Mouse (Mus musculus) hindbrain, postnatal 0 days (tissue): ENCODE results near the gene Maea. TPM values are rescaled to one million over a fixed set of nuclear protein-coding genes. Genes with fewer than 3 reads are reported as not detected.
"Not testable (repeated sequence)": the region's sequence is repeated elsewhere in the genome, so short reads cannot be mapped to it uniquely, and the experiment has no call there.

Source experiments
- ATAC-seq: fragments of 200-750 bp; cut with Nextera tagmentation; 2 replicates; pipeline ENCODE4 v1.8.0; 2017; ENCODE audit warnings: mild to moderate bottlenecking, moderate TSS enrichment, moderate library complexity
- DNase-seq: peaks from one replicate; pipeline ENCODE4 v3.0.0-alpha.2; 2015; ENCODE audit warnings: low spot score
- H3K27ac ChIP-seq: fragments of 300-500 bp; sonication (generic); 2 replicates; pipeline ENCODE4 v1.5.1; 2014; ENCODE audit warnings: mild to moderate bottlenecking
- H3K27me3 ChIP-seq: fragments of 300-500 bp; sonication (generic); 2 replicates; pipeline ENCODE4 v1.6.1; 2014; ENCODE audit warnings: low read length, mixed read lengths; ENCODE audit not compliant: insufficient read depth
- H3K36me3 ChIP-seq: fragments of 300-500 bp; sonication (generic); 2 replicates; pipeline ENCODE4 v1.6.1; 2014; ENCODE audit warnings: low read length, mixed read lengths; ENCODE audit not compliant: insufficient read depth
- H3K4me1 ChIP-seq: fragments of 300-500 bp; sonication (generic); 2 replicates; pipeline ENCODE4 v1.6.1; 2014; ENCODE audit warnings: antibody characterized with exemption, low read length, mixed read lengths; ENCODE audit not compliant: insufficient read depth
- H3K4me2 ChIP-seq: fragments of 300-500 bp; sonication (generic); 2 replicates; pipeline ENCODE4 v1.6.1; 2014; ENCODE audit warnings: low read depth, mild to moderate bottlenecking, low read length, moderate library complexity, mixed read lengths
- H3K4me3 ChIP-seq: fragments of 300-500 bp; sonication (generic); 2 replicates; pipeline ENCODE4 v1.5.1; 2014; ENCODE audit warnings: low read length
- H3K9ac ChIP-seq: fragments of 300-500 bp; sonication (generic); replicated peaks from 2 replicates; pipeline ENCODE4 v1.6.1; 2014; ENCODE audit warnings: mild to moderate bottlenecking, low read length, moderate library complexity, mixed read lengths
- H3K9me3 ChIP-seq: fragments of 300-500 bp; sonication (generic); 2 replicates; pipeline ENCODE4 v1.6.1; 2016; ENCODE audit warnings: low read length, mixed read lengths
- CTCF ChIP-seq: IDR thresholded peaks from 2 replicates; pipeline ENCODE4 v1.5.1; 2016; ENCODE audit warnings: antibody characterized with exemption, control low read depth, low read depth
- WGBS: fragments of 180-500 bp; shearing (Covaris S2); extraction: QIAGEN DNeasy Blood & Tissue Kit; methylation state at CpG from one replicate; pipeline ENCODE4 v1.1.7; 2014; 5-methylcytosine and 5-hydroxymethylcytosine counted together
- polyA plus RNA-seq: library from polyadenylated mRNA; unstranded; fragments of >200 nt; fragmentation: Nextera tagmentation; extraction: Ambion mirVana; gene quantifications from 2 replicates; pipeline ENCODE4 v1.2.1, GENCODE M21; 2015
- total RNA-seq: library from RNA; depleted of rRNA; stranded (reverse); fragments of >200 nt; gene quantifications from 2 replicates; pipeline ENCODE4 v1.2.3, GENCODE M21; 2014

Gene Maea
- total and polyA plus RNA-seq, 2 experiments from 2014 or later = 127 to 131 TPM

DNA sequence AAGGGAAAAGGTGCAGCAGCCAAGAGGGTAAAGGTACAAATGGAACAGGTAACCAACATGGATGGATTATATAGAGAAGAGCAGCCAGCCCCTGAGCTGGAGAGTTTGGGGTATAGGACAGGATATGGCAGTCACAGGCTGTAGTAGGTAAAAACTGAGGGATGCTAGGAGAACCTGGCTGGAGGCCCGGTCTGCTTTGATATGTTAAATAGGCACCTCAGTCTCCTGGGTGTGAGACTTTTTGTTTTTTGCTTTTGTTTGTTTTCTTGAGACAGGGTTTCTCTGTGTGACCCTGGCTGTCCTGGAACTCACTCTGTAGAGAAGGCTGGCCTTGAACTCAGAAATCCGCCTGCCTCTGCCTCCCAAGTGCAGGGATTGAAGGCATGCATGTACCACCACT, 10.8 kb upstream of the Maea start:
- H3K9me3 ChIP-seq = no peaks in the 10 kb centered on the region
- no peak overlapping the region for H3K4me3 ChIP-seq
- no peaks in the 10 kb centered on the region for H3K4me1 ChIP-seq
- ATAC-seq (no peak), DNase-seq (no peak)
- H3K4me2 ChIP-seq = no peak overlapping the region
- no peak overlapping the region for H3K9ac ChIP-seq
- no peaks in the 10 kb centered on the region for H3K36me3 ChIP-seq
- TF ChIP-seq CTCF = no peak
- no peaks in the 10 kb centered on the region for H3K27me3 ChIP-seq
- WGBS = 44% methylated on average over 2 of the region's 2 CpGs
- no peak overlapping the region for H3K27ac ChIP-seq

DNA sequence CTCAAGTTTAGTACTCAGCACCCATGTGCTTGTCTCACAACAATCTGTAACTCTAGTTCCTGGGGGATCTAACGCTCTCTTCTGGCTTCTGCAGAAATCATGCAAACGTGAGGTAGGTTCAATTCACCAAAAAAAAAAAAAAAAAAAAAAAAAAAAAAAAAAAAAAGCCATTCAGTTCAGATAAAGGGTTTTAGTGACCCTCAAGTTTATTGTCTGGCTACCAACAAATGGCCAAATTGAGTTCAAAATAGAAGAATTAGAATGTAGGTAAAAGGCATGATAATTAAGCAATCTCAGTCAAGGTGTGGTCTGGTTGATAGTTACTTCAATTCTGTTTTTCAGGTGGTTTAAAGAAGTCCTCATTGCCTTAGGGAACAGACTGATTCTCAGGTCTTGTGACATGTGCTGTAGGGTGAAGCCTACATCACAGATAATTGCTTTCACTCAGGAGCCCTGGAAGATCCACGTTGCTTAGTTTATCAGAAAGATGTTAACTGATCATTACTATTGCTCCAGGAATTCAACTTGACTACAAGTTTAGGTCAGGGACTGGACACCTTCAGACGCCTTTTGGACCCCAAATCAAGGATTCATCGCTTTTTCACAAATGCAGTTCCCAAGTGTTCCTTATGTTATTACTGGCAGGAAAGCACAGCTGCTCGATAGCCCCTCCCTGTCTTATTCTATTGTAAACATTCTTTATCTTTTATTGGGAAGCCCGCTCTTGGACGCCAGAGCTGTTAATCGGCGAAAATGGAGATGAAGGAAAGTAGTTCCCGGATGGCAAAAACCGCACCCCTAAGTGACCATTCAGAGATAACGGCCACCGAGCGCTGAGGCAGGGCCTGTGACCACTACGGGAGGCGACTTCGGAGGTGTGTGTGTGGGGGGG, 682 bp upstream of the Maea start:
- Histone ChIP-seq H3K9me3 (no peaks in the 10 kb centered on the region), H3K9ac (peak overlapping the region; percentile 97), H3K4me3 (peak overlapping the region; percentile 100), H3K27me3 (no peaks in the 10 kb centered on the region), H3K4me2 (peak overlapping the region; percentile 59), H3K36me3 (no peaks in the 10 kb centered on the region), H3K27ac (peak overlapping the region; percentile 72), H3K4me1 (peaks cover 11% of the 10 kb centered on the region)
- WGBS = 21% methylated on average over 18 of the region's 18 CpGs
- peak; percentile 3 for DNase-seq
- TF ChIP-seq CTCF = no peak
- ATAC-seq = no peak

DNA sequence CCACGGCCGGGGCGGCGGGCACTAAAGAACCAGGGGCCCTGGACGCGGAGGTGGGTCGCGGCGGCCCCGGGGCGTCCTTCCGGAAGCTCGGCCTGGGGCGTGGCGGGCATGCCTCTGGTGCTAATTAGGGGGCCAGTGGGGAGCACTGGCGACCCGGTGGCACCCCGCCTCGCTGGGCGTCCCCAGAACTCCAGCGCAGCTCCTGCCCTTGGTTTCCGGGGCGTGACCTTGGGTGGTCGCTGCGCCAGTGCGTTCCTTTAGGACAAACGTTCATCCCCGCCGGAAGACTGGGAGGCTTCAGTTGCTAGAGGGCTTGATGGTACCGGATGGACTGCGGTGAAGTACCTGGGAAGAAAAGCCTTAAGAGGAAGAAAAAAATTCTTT, 660 bp downstream of the Maea start:
- Histone ChIP-seq H3K9me3 (no peaks in the 10 kb centered on the region), H3K4me3 (peak overlapping the region; percentile 100), H3K27me3 (no peaks in the 10 kb centered on the region), H3K4me1 (peaks cover 11% of the 10 kb centered on the region), H3K9ac (peak overlapping the region; percentile 97), H3K36me3 (no peaks in the 10 kb centered on the region), H3K27ac (peak overlapping the region; percentile 87), H3K4me2 (peak overlapping the region; percentile 75)
- TF ChIP-seq CTCF = no peak
- WGBS = under 1% methylated on average over 31 of the region's 31 CpGs
- ATAC-seq (peak; percentile 1; the same call in 1 of the 2 replicates), DNase-seq (peak; percentile 30)

DNA sequence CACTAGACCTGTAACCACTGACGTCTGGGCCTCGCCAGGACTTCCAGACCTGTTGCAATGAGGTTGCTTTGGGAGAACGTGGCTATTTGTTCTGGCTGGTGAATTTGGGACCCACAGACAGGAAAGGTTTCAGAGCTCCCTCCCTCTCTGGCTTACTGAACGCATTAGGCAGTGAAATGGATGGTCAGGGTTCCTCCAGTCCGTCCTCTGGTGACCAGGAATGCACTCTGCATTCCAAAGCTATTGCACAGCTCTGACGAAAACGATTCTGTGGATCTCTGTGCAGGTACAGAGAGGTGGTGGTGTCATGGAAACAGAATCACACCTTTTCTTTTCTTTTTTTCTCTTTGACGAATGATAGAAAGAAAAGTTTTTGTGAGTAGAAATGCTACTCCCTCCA, 1.9 kb downstream of the Maea start:
- no peak overlapping the region for H3K9ac ChIP-seq
- H3K9me3 ChIP-seq = no peaks in the 10 kb centered on the region
- peak overlapping the region; percentile 75 for H3K4me2 ChIP-seq
- H3K4me3 ChIP-seq = peak overlapping the region; percentile 100; the same call in 1 of the 2 replicates
- no peak for ATAC-seq
- peaks cover 11% of the 10 kb centered on the region for H3K4me1 ChIP-seq
- H3K27me3 ChIP-seq = no peaks in the 10 kb centered on the region
- TF ChIP-seq CTCF = no peak
- 80% methylated on average over 8 of the region's 8 CpGs for WGBS
- no peak overlapping the region for H3K27ac ChIP-seq
- DNase-seq = no peak
- no peaks in the 10 kb centered on the region for H3K36me3 ChIP-seq

DNA sequence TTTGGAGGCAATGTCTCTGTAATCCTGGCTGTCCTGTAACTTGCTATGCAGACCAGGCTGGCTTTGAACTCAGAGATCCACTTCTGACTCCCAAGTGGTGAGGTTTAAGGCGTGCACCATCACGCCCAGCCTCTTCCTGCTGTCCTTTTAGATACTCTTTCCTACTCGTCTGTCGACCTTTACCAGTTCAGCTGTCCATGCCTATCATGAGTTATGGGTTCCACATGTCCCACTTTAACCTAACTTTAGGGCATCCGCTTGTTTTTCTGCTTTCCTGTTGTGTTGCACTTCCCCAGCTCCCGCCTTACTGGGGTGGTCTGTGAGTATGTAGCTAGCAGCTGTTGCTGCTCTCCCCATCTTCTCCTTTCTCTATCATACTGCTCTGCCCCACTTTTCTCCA, 5.9 kb downstream of the Maea start:
- no peak overlapping the region for H3K9ac ChIP-seq
- H3K4me1 ChIP-seq = peaks cover 10% of the 10 kb centered on the region
- H3K36me3 ChIP-seq = 0 out of 2 replicates have a peak, but pooled peaks cover 4% of the 10 kb centered on the region
- no peak overlapping the region for H3K4me2 ChIP-seq
- H3K27ac ChIP-seq = no peak overlapping the region
- no peaks in the 10 kb centered on the region for H3K9me3 ChIP-seq
- H3K27me3 ChIP-seq = no peaks in the 10 kb centered on the region
- DNase-seq (no peak), ATAC-seq (no peak)
- no peak overlapping the region for H3K4me3 ChIP-seq
- WGBS = 89% methylated on average over 6 of the region's 6 CpGs
- TF ChIP-seq CTCF = no peak

DNA sequence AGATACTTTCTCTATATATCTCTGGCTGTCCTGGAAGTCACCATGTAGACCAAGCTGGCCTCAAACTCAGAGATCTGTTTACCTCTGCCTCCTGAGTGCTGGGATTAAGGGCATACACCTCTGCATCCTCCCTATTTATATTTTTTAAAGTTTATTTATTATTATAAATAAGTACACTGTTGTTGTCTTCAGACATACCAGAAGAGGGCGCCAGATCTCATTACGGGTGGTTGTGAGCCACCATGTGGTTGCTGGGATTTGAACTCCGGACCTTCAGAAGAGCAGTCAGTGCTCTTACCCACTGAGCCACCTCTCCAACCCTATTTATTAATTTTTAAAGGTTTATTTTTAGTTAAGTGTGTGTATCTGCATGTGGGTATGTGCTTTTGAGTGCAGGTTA, 6.9 kb downstream of the Maea start:
- not testable (repeated sequence) for ATAC-seq, H3K9me3 ChIP-seq, H3K27me3 ChIP-seq, H3K4me1 ChIP-seq, H3K9ac ChIP-seq, H3K4me3 ChIP-seq, H3K4me2 ChIP-seq, DNase-seq, H3K27ac ChIP-seq, H3K36me3 ChIP-seq
- WGBS = 71% methylated on average over 3 of the region's 3 CpGs

DNA sequence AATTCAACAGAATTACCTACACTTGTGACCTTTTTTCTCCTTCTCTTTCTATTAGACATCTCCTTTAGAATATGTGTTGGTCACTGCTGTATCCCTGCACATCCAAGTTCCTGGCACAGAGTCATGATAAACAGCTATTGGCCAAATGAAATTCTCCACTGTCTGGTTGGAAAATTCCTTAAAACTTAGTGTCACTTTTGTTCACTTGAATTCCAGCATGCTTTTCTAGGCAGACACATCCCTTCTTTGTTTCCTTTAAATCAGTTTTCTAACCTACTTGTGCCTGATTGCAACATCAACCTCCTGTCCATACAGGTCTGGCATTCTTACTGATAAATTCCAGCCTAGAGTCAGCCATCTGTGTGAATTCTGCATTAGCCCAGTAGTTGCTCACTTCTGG, 7.5 kb downstream of the Maea start:
- no peak for ATAC-seq
- Histone ChIP-seq H3K4me2 (no peak overlapping the region), H3K9ac (no peak overlapping the region), H3K4me1 (no peaks in the 10 kb centered on the region; the same call in 1 of the 2 replicates), H3K27ac (peak overlapping the region; percentile 16; the same call in 1 of the 2 replicates), H3K36me3 (0 out of 2 replicates have a peak, but pooled peaks cover 4% of the 10 kb centered on the region), H3K9me3 (no peaks in the 10 kb centered on the region), H3K4me3 (no peak overlapping the region), H3K27me3 (no peaks in the 10 kb centered on the region)
- no peak for DNase-seq
- TF ChIP-seq CTCF = no peak
